Mouse (Mus musculus): ENCODE results near the gene S1pr1. TPM values are rescaled to one million over a fixed set of nuclear protein-coding genes. Genes with fewer than 3 reads are reported as not detected.

S1pr1 gene
- polyA plus RNA-seq (2015; fragmentation: Nextera tagmentation; extraction: Ambion mirVana), result 88.9 and 92.1 TPM in 2 replicates

DNA sequence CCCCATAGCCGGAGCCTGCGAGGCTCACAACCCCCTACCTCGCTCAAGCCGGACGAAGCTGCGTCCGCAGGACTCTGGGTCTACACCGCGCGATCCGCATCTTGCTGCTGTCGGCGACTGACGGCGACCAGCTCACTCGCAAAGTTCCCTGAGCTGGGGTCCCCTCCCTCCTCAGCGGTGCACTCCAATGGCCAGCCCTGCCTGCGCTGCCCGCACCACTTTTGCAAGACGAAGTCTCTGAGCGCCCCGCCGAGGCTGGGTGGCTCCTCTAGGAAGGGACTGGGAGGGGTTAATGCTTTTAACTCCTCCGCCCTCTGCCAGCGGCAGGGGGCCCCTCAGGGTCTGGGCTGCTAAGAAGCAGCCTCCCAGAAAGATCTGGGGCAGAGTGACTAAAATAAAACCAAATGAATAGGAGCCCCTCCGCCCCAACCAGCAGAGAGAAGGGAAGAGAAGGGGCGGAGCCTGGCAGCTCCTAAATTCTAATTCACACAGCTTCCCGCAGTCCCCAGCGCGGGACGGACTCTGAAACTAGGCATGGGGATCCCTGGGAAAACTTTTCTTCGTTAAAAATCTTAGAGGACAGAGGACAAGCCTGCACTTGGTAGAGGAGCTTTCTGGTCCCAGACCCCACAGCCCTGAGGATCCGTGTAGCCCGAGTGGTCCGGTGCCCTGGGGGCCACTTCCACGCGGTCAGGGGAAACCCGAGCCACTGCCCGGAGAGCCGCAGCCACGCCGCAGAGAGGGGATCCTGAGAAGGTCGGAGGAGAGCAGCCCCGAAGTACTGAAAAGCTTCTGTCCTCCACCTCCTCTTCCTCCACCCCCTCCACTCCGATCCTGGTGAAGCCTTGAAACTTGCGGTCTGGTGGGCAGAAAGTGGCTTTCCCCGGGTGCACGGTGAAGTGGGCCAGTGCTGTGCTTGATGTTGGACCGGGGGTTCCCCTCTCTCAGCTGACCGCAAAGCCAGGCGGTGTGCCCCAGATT is at the start of gene S1pr1:
S1pr1 (minus strand) TSS at position 402 of the 981 bp plus-strand sequence.
- peak within 1 kb of the TSS; percentile 85 for H3K4me3 ChIP-seq (ENCODE audit: low read length)
- no peaks in the 10 kb centered on the region for H3K9me3 ChIP-seq (replicated peaks; ENCODE audit: control insufficient read depth, low read length)
- no peaks in the 10 kb centered on the region for H3K27me3 ChIP-seq (ENCODE audit: control insufficient read depth, insufficient read depth, low read length)
- under 1% methylated on average over 51 of the region's 51 CpGs for WGBS
- H3K27ac ChIP-seq (ENCODE audit: low read length), result peak within 1 kb of the TSS; percentile 98
- H3K4me1 ChIP-seq (ENCODE audit: control insufficient read depth, insufficient read depth, low read length), result peaks cover 31% of the 10 kb centered on the region
- H3K9ac ChIP-seq (ENCODE audit: low read length), result peak within 1 kb of the TSS; percentile 93
- peak within 1 kb of the TSS; percentile 80 for H3K4me2 ChIP-seq (ENCODE audit: low read depth, low read length)
- ATAC-seq (replicated peaks; ENCODE audit: extremely low read depth, insufficient read depth, low FRiP score), result peak; percentile 94
- peaks cover 16% of the 10 kb centered on the region for H3K36me3 ChIP-seq (ENCODE audit: control insufficient read depth, insufficient read depth)

DNA sequence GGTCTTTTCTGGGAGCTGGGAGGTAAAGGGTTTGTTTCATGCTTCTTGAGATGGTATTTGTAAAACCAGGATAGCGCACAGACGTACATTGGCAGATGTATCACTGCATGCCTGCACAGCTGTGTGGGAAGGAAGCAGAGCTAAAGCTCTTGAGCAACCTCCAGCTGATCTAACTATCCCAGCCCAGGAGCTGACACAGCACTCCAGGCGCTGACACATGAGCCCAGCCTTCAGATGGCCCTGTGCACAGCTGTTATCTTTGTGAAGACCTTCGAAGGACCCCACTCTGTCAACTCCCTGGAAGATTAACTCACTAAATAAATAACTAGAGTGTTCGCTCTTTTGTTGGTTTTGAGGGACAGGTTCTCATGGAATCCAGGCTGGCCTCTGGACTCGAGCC is 48.4 kb upstream of the S1pr1 start:
- WGBS, result 23% methylated on average over 6 of the region's 6 CpGs
- ATAC-seq (replicated peaks; ENCODE audit: extremely low read depth, insufficient read depth, low FRiP score), result peak; percentile 60; the same call in 1 of the 2 replicates
- peak overlapping the region; percentile 67 for H3K27ac ChIP-seq (ENCODE audit: low read length)
- H3K36me3 ChIP-seq (ENCODE audit: control insufficient read depth, insufficient read depth), result no peaks in the 10 kb centered on the region
- H3K9ac ChIP-seq (ENCODE audit: low read length), result no peak overlapping the region
- H3K9me3 ChIP-seq (replicated peaks; ENCODE audit: control insufficient read depth, low read length), result no peaks in the 10 kb centered on the region; the same call in 1 of the 2 replicates
- H3K4me1 ChIP-seq (ENCODE audit: control insufficient read depth, insufficient read depth, low read length), result peaks cover 22% of the 10 kb centered on the region
- no peak overlapping the region for H3K4me2 ChIP-seq (ENCODE audit: low read depth, low read length)
- H3K4me3 ChIP-seq (ENCODE audit: low read length), result no peak overlapping the region
- no peaks in the 10 kb centered on the region for H3K27me3 ChIP-seq (ENCODE audit: control insufficient read depth, insufficient read depth, low read length)

DNA sequence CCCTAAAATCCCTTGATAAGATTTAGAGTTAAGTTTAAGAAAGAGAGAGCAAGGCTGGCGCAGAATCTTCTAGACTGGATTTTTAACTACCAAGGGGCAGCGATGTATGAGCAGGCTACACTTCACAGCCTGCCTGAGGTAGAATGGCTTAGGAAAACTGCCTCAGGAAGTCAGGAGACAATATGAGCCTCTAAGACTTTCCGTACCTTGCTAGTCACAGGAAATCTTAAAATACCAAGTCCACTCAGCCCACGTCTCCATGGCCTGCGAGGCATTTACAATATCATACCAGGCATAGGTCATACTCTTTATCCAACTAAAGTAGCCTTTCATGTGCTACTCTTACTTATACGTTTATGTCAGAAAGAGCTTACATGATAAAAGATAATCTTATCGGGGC is 48.0 kb upstream of the S1pr1 start:
- ATAC-seq (replicated peaks; ENCODE audit: extremely low read depth, insufficient read depth, low FRiP score), result no peak
- H3K4me1 ChIP-seq (ENCODE audit: control insufficient read depth, insufficient read depth, low read length), result peaks cover 27% of the 10 kb centered on the region
- H3K27ac ChIP-seq (ENCODE audit: low read length), result peak overlapping the region; percentile 67
- no peak overlapping the region for H3K4me3 ChIP-seq (ENCODE audit: low read length)
- H3K27me3 ChIP-seq (ENCODE audit: control insufficient read depth, insufficient read depth, low read length), result no peaks in the 10 kb centered on the region
- H3K4me2 ChIP-seq (ENCODE audit: low read depth, low read length), result no peak overlapping the region
- H3K9me3 ChIP-seq (replicated peaks; ENCODE audit: control insufficient read depth, low read length), result no peaks in the 10 kb centered on the region; the same call in 1 of the 2 replicates
- WGBS, result 46% methylated on average over 7 of the region's 7 CpGs
- no peak overlapping the region for H3K9ac ChIP-seq (ENCODE audit: low read length)
- H3K36me3 ChIP-seq (ENCODE audit: control insufficient read depth, insufficient read depth), result no peaks in the 10 kb centered on the region

DNA sequence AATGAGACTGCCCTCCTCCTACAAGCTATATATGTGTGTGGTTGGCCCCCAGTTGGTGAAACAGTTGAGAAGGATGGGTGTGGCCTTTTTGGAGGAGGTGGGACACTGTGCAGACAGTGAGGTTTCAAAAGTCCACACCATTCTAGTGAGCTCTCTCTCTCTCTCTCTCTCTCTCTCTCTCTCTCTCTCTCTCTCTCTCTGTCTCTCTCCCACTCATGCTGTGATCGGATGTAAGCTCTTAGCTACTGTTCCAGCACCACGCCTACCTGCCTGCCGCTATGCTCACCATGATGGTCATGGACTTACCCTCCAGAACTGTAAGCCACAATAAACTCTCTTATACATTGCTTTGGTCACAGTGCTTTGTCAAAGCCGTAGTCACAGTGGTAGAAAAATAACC is 44.8 kb upstream of the S1pr1 start:
- H3K4me2 ChIP-seq (ENCODE audit: low read depth, low read length), result no peak overlapping the region
- H3K27ac ChIP-seq (ENCODE audit: low read length), result no peak overlapping the region
- H3K36me3 ChIP-seq (ENCODE audit: control insufficient read depth, insufficient read depth), result no peaks in the 10 kb centered on the region
- no peaks in the 10 kb centered on the region; the same call in 1 of the 2 replicates for H3K9me3 ChIP-seq (replicated peaks; ENCODE audit: control insufficient read depth, low read length)
- WGBS, result 97% methylated on average over 4 of the region's 4 CpGs
- H3K9ac ChIP-seq (ENCODE audit: low read length), result no peak overlapping the region
- no peaks in the 10 kb centered on the region for H3K27me3 ChIP-seq (ENCODE audit: control insufficient read depth, insufficient read depth, low read length)
- no peak overlapping the region for H3K4me3 ChIP-seq (ENCODE audit: low read length)
- no peak for ATAC-seq (replicated peaks; ENCODE audit: extremely low read depth, insufficient read depth, low FRiP score)
- H3K4me1 ChIP-seq (ENCODE audit: control insufficient read depth, insufficient read depth, low read length), result peaks cover 27% of the 10 kb centered on the region

DNA sequence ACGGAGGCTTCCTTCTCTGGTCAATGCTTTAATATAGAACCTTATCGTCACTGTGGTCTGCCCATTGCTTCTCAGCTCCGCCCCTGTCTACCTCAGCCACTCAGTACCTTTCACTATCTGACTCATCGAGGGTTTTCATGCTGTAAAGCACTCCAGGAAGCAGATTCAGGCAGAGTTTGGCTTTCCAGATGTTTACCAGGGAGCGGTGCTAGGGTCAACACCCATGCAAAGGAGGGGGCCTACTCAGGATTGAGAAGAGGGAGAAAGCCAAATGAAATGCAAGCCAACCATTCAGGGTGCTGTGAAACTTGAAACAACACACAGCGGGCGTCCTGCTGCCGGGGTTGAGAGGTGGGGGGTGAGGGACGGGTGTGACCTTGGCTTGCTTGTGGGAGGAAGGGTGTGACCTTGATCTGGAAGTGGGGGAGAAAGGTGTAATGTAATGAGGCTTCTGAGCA is 43.6 kb upstream of the S1pr1 start:
- peak overlapping the region; percentile 84 for H3K27ac ChIP-seq (ENCODE audit: low read length)

DNA sequence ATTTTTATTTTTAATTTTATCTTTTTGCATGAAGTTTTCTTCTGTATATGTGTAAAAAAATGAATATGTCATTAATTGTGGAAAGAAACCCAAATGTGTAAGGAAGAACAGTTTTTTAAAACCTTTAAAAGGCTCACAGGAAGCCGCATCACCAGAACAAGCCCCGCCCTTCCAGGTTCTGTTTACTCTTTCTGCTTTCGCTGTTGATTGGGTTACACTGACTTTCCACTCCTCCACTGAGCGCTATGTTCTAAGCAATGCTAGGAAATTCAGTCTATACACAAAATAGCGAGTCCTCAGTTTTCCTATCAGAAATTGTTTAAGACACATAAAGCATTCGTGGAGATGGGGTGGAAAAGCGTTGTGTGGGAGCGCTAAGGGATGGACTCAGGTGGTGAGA is 39.6 kb upstream of the S1pr1 start:
- H3K4me1 ChIP-seq (ENCODE audit: control insufficient read depth, insufficient read depth, low read length), result peaks cover 18% of the 10 kb centered on the region
- H3K36me3 ChIP-seq (ENCODE audit: control insufficient read depth, insufficient read depth), result no peaks in the 10 kb centered on the region
- H3K27me3 ChIP-seq (ENCODE audit: control insufficient read depth, insufficient read depth, low read length), result no peaks in the 10 kb centered on the region
- H3K9ac ChIP-seq (ENCODE audit: low read length), result no peak overlapping the region
- H3K27ac ChIP-seq (ENCODE audit: low read length), result no peak overlapping the region
- ATAC-seq (replicated peaks; ENCODE audit: extremely low read depth, insufficient read depth, low FRiP score), result no peak
- WGBS, result 48% methylated on average over 8 of the region's 8 CpGs
- H3K4me3 ChIP-seq (ENCODE audit: low read length), result no peak overlapping the region
- H3K9me3 ChIP-seq (replicated peaks; ENCODE audit: control insufficient read depth, low read length), result no peaks in the 10 kb centered on the region; the same call in 1 of the 2 replicates
- no peak overlapping the region for H3K4me2 ChIP-seq (ENCODE audit: low read depth, low read length)

More for the DNA sequence above, 43.6 kb upstream of the S1pr1 start:
- no peaks in the 10 kb centered on the region for H3K36me3 ChIP-seq (ENCODE audit: control insufficient read depth, insufficient read depth)
- H3K4me3 ChIP-seq (ENCODE audit: low read length), result peak overlapping the region; percentile 32
- peak overlapping the region; percentile 55 for H3K4me2 ChIP-seq (ENCODE audit: low read depth, low read length)
- H3K27me3 ChIP-seq (ENCODE audit: control insufficient read depth, insufficient read depth, low read length), result no peaks in the 10 kb centered on the region
- ATAC-seq (replicated peaks; ENCODE audit: extremely low read depth, insufficient read depth, low FRiP score), result peak; percentile 74
- H3K9ac ChIP-seq (ENCODE audit: low read length), result peak overlapping the region; percentile 51
- H3K4me1 ChIP-seq (ENCODE audit: control insufficient read depth, insufficient read depth, low read length), result peaks cover 26% of the 10 kb centered on the region
- no peaks in the 10 kb centered on the region; the same call in 1 of the 2 replicates for H3K9me3 ChIP-seq (replicated peaks; ENCODE audit: control insufficient read depth, low read length)
- WGBS, result 3% methylated on average over 9 of the region's 9 CpGs

DNA sequence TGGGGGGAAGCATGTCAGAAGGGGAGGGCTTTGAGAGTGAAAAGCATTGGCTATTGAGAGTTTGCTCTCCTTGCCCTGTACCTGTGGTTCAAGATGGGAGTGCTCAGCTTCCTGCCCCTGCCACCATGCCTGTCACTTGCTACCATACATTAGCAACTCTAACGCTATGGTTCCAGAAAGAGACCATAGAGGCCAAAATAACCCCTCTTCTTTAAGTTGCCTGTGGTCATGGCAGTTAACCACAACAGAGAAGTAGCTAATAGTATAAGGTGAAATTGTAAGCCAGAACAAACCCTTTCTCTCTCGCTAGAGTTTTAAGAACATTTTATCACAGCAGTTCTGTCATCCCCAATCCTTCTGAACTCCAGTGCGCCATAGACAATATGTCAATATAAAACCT is 35.5 kb upstream of the S1pr1 start:
- no peak overlapping the region for H3K4me3 ChIP-seq (ENCODE audit: low read length)
- H3K4me1 ChIP-seq (ENCODE audit: control insufficient read depth, insufficient read depth, low read length), result no peaks in the 10 kb centered on the region
- H3K27me3 ChIP-seq (ENCODE audit: control insufficient read depth, insufficient read depth, low read length), result no peaks in the 10 kb centered on the region
- no peak overlapping the region for H3K9ac ChIP-seq (ENCODE audit: low read length)
- H3K27ac ChIP-seq (ENCODE audit: low read length), result no peak overlapping the region
- ATAC-seq (replicated peaks; ENCODE audit: extremely low read depth, insufficient read depth, low FRiP score), result no peak
- 91% methylated on average over 3 of the region's 3 CpGs for WGBS
- H3K36me3 ChIP-seq (ENCODE audit: control insufficient read depth, insufficient read depth), result no peaks in the 10 kb centered on the region
- no peaks in the 10 kb centered on the region for H3K9me3 ChIP-seq (replicated peaks; ENCODE audit: control insufficient read depth, low read length)
- H3K4me2 ChIP-seq (ENCODE audit: low read depth, low read length), result no peak overlapping the region

DNA sequence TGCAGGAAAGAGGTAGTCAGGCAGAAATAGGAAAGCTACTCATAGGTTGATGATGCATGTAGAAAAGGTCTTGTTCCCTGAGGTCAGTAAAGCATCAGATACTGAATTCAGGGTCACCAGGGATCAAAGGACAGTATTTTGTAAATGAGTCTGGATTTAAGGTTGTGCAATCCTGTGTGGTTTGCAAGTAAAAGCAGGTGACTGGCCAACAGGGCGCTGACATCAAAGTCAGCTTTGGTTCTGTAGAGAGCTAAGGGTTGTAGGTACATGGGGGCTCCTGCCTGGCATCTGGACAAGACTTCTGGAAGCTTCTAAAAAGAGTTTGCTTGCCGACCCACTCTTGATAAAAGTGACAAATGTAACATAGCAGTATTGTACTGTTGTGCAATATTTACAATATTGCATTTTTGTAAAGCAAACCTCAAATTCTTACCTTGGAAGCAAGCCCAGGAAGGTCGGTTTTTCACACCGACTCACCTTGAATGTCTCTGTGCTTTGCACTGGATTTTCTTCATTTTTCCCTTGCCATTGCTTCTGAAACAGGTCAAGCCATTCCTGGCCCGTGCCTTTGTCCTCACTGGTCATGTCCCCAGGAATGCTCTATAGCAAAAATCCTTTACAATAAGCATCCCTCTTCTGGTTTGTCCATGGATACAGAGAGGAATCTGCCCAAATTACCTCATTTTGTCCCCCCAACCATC is 33.6 kb upstream of the S1pr1 start:
- Histone ChIP-seq H3K9ac (ENCODE audit: low read length) (no peak overlapping the region), H3K36me3 (ENCODE audit: control insufficient read depth, insufficient read depth) (no peaks in the 10 kb centered on the region), H3K4me2 (ENCODE audit: low read depth, low read length) (no peak overlapping the region), H3K4me3 (ENCODE audit: low read length) (no peak overlapping the region), H3K9me3 (replicated peaks; ENCODE audit: control insufficient read depth, low read length) (no peaks in the 10 kb centered on the region), H3K27ac (ENCODE audit: low read length) (no peak overlapping the region), H3K4me1 (ENCODE audit: control insufficient read depth, insufficient read depth, low read length) (no peaks in the 10 kb centered on the region), H3K27me3 (ENCODE audit: control insufficient read depth, insufficient read depth, low read length) (no peaks in the 10 kb centered on the region)
- ATAC-seq (replicated peaks; ENCODE audit: extremely low read depth, insufficient read depth, low FRiP score), result no peak
- 77% methylated on average over 5 of the region's 5 CpGs for WGBS

Data from heart, embryonic 16.5 days (tissue).